Mouse (Mus musculus) thymus, postnatal 4 days (tissue): Measurements from ENCODE around the gene Atf1.

ENCODE experiments used
- DNase-seq: peaks from one replicate; pipeline ENCODE4 v3.0.0; 2021

The Atf1 gene

GRCm38 (mm10) chr15:100227663-100228534 is at the start of gene Atf1:
Gene Atf1, plus strand, starts transcription at chr15:100227819.
- DNase-seq: peak; percentile 98

- no peak for DNase-seq
Observed at GRCm38 (mm10) chr15:100178487-100178886, 49.1 kb upstream of the Atf1 start.

GRCm38 (mm10) chr15:100179685-100180084 is 47.9 kb upstream of the Atf1 start:
- DNase-seq: no peak

DNA sequence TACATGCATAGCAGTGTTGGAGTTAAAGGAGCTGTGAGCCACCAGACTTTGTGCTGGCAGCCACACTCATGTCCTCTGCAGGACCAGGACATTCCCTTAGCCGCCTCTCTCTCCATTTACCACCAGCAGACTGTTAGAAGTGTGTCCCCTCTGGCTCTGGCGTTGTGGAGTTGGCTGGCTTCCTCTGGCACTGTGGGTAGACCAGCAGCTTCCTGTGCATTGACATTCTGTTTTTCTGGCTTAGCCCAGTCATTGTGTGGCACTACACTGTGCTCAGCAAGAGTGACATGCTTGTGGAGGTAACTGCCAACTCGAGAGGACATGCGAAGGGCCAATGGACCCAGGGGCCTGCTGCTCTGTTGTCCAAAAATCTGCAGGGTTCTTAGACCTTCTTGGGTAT is 47.4 kb upstream of the Atf1 start:
- no peak for DNase-seq

DNA sequence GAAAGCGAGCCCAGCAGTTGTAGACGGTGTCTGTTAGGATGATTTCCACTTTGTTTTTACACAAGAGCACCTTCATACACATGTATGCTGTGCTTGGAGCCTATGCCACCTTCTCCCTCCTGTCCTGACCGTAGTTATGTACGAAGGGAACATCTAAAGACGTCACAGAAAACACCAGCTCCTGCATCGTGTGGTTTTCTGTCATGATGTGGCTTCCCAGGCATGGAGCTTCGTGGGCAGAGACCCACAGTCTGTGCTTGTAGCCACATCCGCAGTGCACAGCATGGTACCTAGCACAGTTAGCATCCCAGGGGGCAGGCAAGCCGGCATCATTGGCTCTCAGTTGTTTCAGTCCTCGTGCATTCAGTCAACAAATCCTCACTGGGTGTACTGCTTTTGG is 45.8 kb upstream of the Atf1 start:
- DNase-seq: no peak

GRCm38 (mm10) chr15:100182526-100183280 is 44.9 kb upstream of the Atf1 start:
- no peak for DNase-seq

DNA sequence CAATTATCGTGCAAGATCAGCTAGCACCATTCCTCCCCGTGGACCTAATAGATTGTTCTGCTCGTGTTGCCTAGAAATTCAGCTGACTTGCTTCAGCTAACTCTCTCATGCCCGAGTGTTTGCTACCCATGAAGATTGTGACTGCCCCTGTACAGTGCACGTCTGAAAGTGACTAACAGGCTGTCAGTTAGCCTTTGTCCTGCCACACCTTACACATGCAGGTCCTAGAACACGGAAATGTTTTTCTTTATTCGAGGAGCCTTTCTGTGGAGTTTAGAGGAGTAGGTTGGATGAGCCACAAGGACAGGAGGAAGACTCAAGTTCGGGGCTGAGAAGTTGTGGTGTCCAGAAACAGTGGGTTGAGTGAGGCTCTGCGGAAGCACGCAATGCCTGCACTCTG is 44.1 kb upstream of the Atf1 start:
- no peak for DNase-seq

GRCm38 (mm10) chr15:100184821-100185496 is 42.7 kb upstream of the Atf1 start:
- DNase-seq: peak; percentile 55

DNA sequence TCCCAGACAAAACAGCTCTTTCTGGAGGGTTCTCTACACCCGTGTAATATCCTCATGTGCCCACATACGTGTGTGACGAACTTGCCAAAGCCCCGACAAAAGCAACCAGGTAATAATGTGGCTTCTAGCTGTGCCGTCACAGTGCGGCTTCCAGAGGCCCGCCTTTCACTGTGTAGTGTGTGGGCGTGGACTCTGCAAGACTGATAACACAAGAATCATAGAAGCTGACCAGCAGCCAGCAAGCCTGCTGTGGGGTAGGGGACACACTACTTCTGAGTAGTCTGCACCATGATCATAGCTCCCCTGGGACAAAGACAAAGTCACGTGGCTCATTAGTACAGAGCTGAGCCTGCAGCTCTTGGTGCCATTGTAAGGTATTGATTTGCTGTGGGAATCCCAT is 41.4 kb upstream of the Atf1 start:
- DNase-seq: no peak

- DNase-seq: no peak
Observed at GRCm38 (mm10) chr15:100186882-100187672, 40.5 kb upstream of the Atf1 start.

DNA sequence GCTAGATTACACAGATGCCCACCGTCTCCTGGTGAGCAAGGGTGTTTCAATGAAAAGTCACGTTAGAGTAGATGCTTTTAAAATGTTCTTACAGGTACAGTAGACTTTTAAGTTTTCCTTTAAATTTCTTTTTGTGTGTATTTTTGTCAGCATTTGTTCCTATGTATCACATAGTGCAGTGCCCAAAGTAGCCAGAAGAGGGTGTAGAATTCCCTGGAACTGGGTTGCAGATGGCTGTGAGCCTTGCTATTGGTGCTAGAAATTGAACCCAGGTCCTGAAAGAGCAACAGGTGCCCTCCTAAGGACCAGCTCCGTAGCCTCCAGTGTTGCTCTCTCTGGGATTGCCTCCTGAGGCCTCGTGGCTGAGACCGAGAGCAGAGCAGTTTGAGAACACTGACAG is 39.1 kb upstream of the Atf1 start:
- DNase-seq: peak; percentile 30

DNA sequence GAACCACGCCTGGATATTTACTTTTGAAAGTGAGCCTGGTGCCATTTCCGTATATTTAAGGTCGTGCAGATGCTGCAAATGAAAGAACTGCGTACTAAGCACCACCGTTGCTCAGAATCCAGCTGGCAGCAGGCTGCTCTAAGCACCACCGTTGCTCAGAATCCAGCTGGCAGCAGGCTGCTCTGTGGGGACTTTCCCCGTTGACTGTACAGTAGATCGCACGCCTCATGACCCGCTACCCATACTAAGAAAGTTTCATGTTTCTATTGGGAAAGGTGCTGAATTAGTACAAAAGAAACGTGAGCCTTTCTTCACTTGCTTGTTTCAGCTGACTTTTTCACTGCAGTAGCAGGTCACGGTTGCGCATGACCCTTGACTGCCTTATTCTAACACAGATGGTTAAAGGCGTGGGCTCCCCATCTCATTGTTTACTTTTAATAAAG is 38.6 kb upstream of the Atf1 start:
- no peak for DNase-seq

DNA sequence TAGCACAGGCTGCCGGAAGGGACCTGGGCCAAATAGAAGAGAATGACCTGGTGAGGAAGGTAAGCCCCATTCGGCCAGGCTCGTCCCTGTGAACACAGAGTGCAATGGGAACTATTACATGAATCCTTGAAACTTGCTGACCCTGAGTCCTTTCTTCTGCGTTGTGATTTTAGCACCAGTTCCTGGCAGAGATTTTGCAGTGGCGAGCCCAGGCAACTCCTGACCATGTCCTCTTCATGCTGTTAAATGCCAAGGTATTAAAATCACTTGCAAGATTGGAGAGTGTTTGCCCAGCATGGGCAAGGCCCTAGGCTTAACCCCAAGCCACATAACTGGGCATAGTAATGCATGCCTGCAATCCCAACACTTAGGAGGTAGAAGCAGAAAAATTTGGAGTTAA is 37.5 kb upstream of the Atf1 start:
- no peak for DNase-seq

GRCm38 (mm10) chr15:100198983-100199745 is 28.5 kb upstream of the Atf1 start:
- no peak for DNase-seq

GRCm38 (mm10) chr15:100199790-100200189 is 27.8 kb upstream of the Atf1 start:
- DNase-seq: no peak

- DNase-seq: no peak
Observed at GRCm38 (mm10) chr15:100201806-100202205, 25.8 kb upstream of the Atf1 start.

- no peak for DNase-seq
Observed at GRCm38 (mm10) chr15:100202431-100203015, 25.1 kb upstream of the Atf1 start.

DNA sequence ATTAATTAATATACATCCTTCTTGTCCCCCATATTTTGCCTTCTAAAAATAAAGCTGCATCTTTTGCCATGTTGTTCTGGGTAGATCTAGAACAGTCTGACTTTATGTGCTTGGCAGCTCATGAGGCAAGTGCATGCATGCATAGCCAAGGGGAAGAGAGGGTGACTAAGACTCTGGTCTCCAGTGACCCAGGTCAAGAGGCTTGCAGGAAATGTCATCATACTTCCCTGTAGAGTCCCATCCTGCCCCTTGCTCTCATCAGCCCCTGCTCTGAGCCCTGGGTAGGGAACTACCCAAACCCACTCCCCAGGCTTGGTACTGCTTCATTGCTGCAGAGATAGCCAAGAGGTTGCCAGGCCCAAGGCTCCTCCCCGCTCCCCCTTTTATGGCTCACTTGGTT is 23.0 kb upstream of the Atf1 start:
- DNase-seq: no peak

DNA sequence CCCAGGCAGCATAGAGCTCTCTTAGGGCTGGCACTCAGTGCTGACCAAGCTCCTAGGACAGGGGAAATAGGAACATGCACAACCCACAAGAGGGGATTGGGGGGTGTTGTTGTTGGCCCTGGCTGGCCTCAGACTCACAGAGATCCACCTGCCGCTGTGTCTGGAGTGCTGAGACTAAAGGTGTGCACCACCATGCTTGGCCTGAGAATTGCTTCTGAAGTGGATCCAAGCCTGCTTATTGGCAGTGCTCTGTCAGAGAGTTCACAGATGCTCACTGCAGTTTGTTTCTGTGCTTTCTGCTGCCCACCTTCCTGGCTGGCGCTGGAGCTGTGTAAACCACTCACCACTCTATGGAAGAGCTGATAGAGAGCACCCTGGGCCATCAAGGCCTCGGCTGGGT is 17.6 kb upstream of the Atf1 start:
- DNase-seq: no peak

DNA sequence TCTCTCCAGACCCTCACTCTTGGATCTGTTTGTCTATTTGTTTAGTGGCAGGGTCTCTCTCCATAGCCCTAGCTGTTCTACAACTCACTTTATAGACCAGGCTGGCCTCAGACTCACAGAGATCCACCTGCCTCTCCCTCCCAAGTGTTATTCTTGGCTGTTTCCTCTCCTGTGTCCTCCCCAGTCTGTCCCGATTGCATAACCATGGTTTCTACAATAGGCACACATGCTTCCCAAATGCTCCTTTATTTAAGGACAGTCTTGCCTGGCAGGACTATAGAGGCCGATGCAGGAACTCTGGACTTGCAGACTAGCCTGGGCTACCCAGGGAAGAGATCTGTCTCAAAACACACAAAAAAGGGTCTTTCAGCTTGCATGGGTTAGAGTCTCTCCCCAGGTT is 14.3 kb upstream of the Atf1 start:
- no peak for DNase-seq

GRCm38 (mm10) chr15:100215092-100215491 is 12.5 kb upstream of the Atf1 start:
- DNase-seq: no peak

- no peak for DNase-seq
Observed at GRCm38 (mm10) chr15:100216173-100216572, 11.4 kb upstream of the Atf1 start.
